In the genomic region with DNA sequence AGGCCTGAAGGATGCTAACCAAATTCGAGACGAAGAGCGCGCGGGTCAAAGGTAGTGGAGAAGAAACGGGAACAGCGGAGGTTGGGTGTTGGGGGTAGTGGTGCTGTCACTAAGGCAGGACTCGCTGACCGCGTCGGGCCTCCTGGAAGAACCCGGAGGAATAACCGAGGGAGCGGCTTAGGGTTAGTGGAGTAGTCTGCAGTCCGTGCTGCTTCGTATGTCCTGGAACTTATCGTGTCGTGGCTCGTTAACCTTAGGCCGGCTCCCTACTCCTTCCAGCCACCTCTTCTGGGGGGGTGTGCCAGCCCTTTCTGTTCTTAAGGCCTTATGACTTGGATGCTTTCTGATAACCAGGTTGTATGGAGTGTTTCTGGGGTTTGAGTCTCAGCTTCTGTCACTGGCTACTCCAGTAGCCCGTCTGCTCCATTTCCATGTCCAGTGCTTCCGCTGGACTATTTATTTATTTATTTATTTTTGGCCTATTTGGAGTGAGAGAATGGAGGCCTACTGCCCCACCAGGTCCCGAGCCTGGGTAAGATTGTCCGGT, we compare ENCODE assay signal across 8 mouse cellular contexts. TPM values are rescaled to one million over a fixed set of nuclear protein-coding genes. Genes with fewer than 3 reads are reported as not detected.
DNase-seq lines count a peak whose midpoint lies in the region; ATAC-seq lines count a peak whose summit lies in the region.

No protein-coding gene starts in this region.

- H3K4me1 ChIP-seq in kidney, embryonic 14.5 days (ENCODE audit: control insufficient read depth, insufficient read depth, low read length) = 0 out of 2 replicates have a peak, but pooled peaks cover 6% of the 10 kb centered on the region
- H3K4me1 ChIP-seq in brown adipose tissue, adult 24 weeks (ENCODE audit: control insufficient read depth, insufficient read depth, insufficient read length, low read length) = peaks cover 5% of the 10 kb centered on the region; the same call in 1 of the 2 replicates
- H3K4me1 ChIP-seq in hindbrain, embryonic 16.5 days (ENCODE audit: control insufficient read depth, insufficient read depth, low read depth, low read length) = peaks cover 18% of the 10 kb centered on the region
- peaks cover 31% of the 10 kb centered on the region for H3K4me1 ChIP-seq in midbrain, embryonic 15.5 days

- H3K36me3 ChIP-seq in kidney, embryonic 14.5 days (ENCODE audit: control insufficient read depth, insufficient read depth, low read length) = peaks cover 27% of the 10 kb centered on the region
- peaks cover 14% of the 10 kb centered on the region for H3K36me3 ChIP-seq in hindbrain, embryonic 16.5 days (ENCODE audit: control insufficient read depth, insufficient read depth, low read length)
- H3K36me3 ChIP-seq in midbrain, embryonic 15.5 days (replicated peaks) = 0 out of 2 replicates have a peak, but pooled peaks cover 18% of the 10 kb centered on the region

- ATAC-seq in kidney, embryonic 14.5 days (ENCODE audit: low FRiP score, low TSS enrichment) = peak; percentile 74
- peak; percentile 85 for ATAC-seq in hindbrain, embryonic 16.5 days
- peak; percentile 85 for ATAC-seq in midbrain, embryonic 15.5 days (replicated peaks)
- ATAC-seq in cerebellum, adult (ENCODE audit: insufficient number of reproducible peaks, low FRiP score, low TSS enrichment) = no peak; the same call in 1 of the 2 replicates

- H3K27ac ChIP-seq in kidney, embryonic 14.5 days (ENCODE audit: low read depth, low read length) = peak overlapping the region; percentile 73; the same call in 1 of the 2 replicates
- H3K27ac ChIP-seq in brown adipose tissue, adult 24 weeks (replicated peaks; ENCODE audit: low read depth, low read length) = peak overlapping the region; percentile 67
- H3K27ac ChIP-seq in hindbrain, embryonic 16.5 days (ENCODE audit: low read depth, low read length) = peak overlapping the region; percentile 93
- H3K27ac ChIP-seq in midbrain, embryonic 15.5 days = peak overlapping the region; percentile 84

- H3K27me3 ChIP-seq in kidney, embryonic 14.5 days (ENCODE audit: control insufficient read depth, insufficient read depth, low read length) = no peaks in the 10 kb centered on the region
- no peaks in the 10 kb centered on the region for H3K27me3 ChIP-seq in hindbrain, embryonic 16.5 days (replicated peaks; ENCODE audit: control insufficient read depth, insufficient read depth, low read length)
- no peaks in the 10 kb centered on the region for H3K27me3 ChIP-seq in midbrain, embryonic 15.5 days (replicated peaks)

- H3K4me2 ChIP-seq in kidney, embryonic 14.5 days (replicated peaks; ENCODE audit: low read depth, low read length) = peak overlapping the region; percentile 44
- peak overlapping the region; percentile 90 for H3K4me2 ChIP-seq in hindbrain, embryonic 16.5 days (ENCODE audit: low read length)
- peak overlapping the region; percentile 67 for H3K4me2 ChIP-seq in midbrain, embryonic 15.5 days

- H3K9me3 ChIP-seq in kidney, embryonic 14.5 days (ENCODE audit: control insufficient read depth, low read length) = no peaks in the 10 kb centered on the region
- no peaks in the 10 kb centered on the region for H3K9me3 ChIP-seq in hindbrain, embryonic 16.5 days (ENCODE audit: control insufficient read depth, low read length)
- H3K9me3 ChIP-seq in midbrain, embryonic 15.5 days = no peaks in the 10 kb centered on the region

- under 1% methylated on average over 23 of the region's 24 CpGs for WGBS in kidney, embryonic 14.5 days
- 3% methylated on average over 24 of the region's 24 CpGs for WGBS in hindbrain, embryonic 16.5 days
- WGBS in midbrain, embryonic 15.5 days = 1% methylated on average over 24 of the region's 24 CpGs

- H3K9ac ChIP-seq in kidney, embryonic 14.5 days (ENCODE audit: low read depth, low read length) = peak overlapping the region; percentile 86
- H3K9ac ChIP-seq in hindbrain, embryonic 16.5 days (ENCODE audit: low read depth, low read length) = peak overlapping the region; percentile 89
- H3K9ac ChIP-seq in midbrain, embryonic 15.5 days = peak overlapping the region; percentile 86

- peak overlapping the region; percentile 91 for H3K4me3 ChIP-seq in kidney, embryonic 14.5 days (ENCODE audit: low read length)
- peak overlapping the region; percentile 88 for H3K4me3 ChIP-seq in brown adipose tissue, adult 24 weeks (ENCODE audit: insufficient read depth, low read depth, low read length)
- peak overlapping the region; percentile 92 for H3K4me3 ChIP-seq in hindbrain, embryonic 16.5 days (ENCODE audit: low read length)
- peak overlapping the region; percentile 81 for H3K4me3 ChIP-seq in midbrain, embryonic 15.5 days

- DNase-seq in kidney, postnatal 36 days = no peak
- DNase-seq in cerebellum, postnatal 14 days = no peak
- DNase-seq in gastrocnemius, adult 8-10 months (ENCODE audit: low spot score in 2 of 2) = no peak

RNA-seq across cellular contexts. Expression of gene Ncstn, which starts 0.4 kb away (rescaled TPM):
- 66.5 and 136 TPM in 2 replicates for polyA plus RNA-seq in kidney, embryonic 14.5 days (2014; fragmentation: Nextera tagmentation; extraction: Ambion mirVana)
- 25.1 and 29.6 TPM in 2 replicates for polyA plus RNA-seq in brown adipose tissue, adult 24 weeks (2012; ENCODE audit: insufficient read depth, insufficient read length, missing spikeins)
- 110 and 121 TPM in 2 replicates for polyA plus RNA-seq in hindbrain, embryonic 16.5 days (2015; fragmentation: Nextera tagmentation; extraction: Ambion mirVana)
- polyA plus RNA-seq in midbrain, embryonic 15.5 days (2015; fragmentation: Nextera tagmentation; extraction: Ambion mirVana) = 116 and 122 TPM in 2 replicates
- 10 to 100 TPM; 23.6 to 28.9 (median 24.8) TPM for total RNA-seq in gastrocnemius, adult 8-10 months (2022)

RNA-seq across cellular contexts. Expression of gene Copa, which starts 0.6 kb away (rescaled TPM):
- polyA plus RNA-seq in kidney, embryonic 14.5 days (2014; fragmentation: Nextera tagmentation; extraction: Ambion mirVana) = 78.1 and 194 TPM in 2 replicates
- polyA plus RNA-seq in brown adipose tissue, adult 24 weeks (2012; ENCODE audit: insufficient read depth, insufficient read length, missing spikeins) = 73.4 and 75.2 TPM in 2 replicates
- polyA plus RNA-seq in hindbrain, embryonic 16.5 days (2015; fragmentation: Nextera tagmentation; extraction: Ambion mirVana) = 181 and 214 TPM in 2 replicates
- polyA plus RNA-seq in midbrain, embryonic 15.5 days (2015; fragmentation: Nextera tagmentation; extraction: Ambion mirVana) = 199 and 209 TPM in 2 replicates
- 100 to 1,000 TPM in 1 of 4 experiments, 10 to 100 TPM in 3; 82.9 to 101 (median 85.3) TPM for total RNA-seq in gastrocnemius, adult 8-10 months (2022)

RNA-seq across cellular contexts. Expression of gene Nhlh1, which starts 25.6 kb away (rescaled TPM):
- not detected in 2 replicates for polyA plus RNA-seq in kidney, embryonic 14.5 days (2014; fragmentation: Nextera tagmentation; extraction: Ambion mirVana)
- polyA plus RNA-seq in brown adipose tissue, adult 24 weeks (2012; ENCODE audit: insufficient read depth, insufficient read length, missing spikeins) = not detected in 2 replicates
- 2.6 and 3.2 TPM in 2 replicates for polyA plus RNA-seq in hindbrain, embryonic 16.5 days (2015; fragmentation: Nextera tagmentation; extraction: Ambion mirVana)
- 2.0 and 2.5 TPM in 2 replicates for polyA plus RNA-seq in midbrain, embryonic 15.5 days (2015; fragmentation: Nextera tagmentation; extraction: Ambion mirVana)
- total RNA-seq in gastrocnemius, adult 8-10 months (2022) = not detected

RNA-seq across cellular contexts. Expression of gene Pex19, which starts 43.6 kb away (rescaled TPM):
- 95.1 and 138 TPM in 2 replicates for polyA plus RNA-seq in kidney, embryonic 14.5 days (2014; fragmentation: Nextera tagmentation; extraction: Ambion mirVana)
- 185 and 215 TPM in 2 replicates for polyA plus RNA-seq in brown adipose tissue, adult 24 weeks (2012; ENCODE audit: insufficient read depth, insufficient read length, missing spikeins)
- 169 and 173 TPM in 2 replicates for polyA plus RNA-seq in hindbrain, embryonic 16.5 days (2015; fragmentation: Nextera tagmentation; extraction: Ambion mirVana)
- 165 and 168 TPM in 2 replicates for polyA plus RNA-seq in midbrain, embryonic 15.5 days (2015; fragmentation: Nextera tagmentation; extraction: Ambion mirVana)
- total RNA-seq in gastrocnemius, adult 8-10 months (2022) = 10 to 100 TPM; 74.5 to 83.0 (median 76.6) TPM

RNA-seq across cellular contexts. Expression of gene Vangl2, which starts 54.7 kb away (rescaled TPM):
- polyA plus RNA-seq in kidney, embryonic 14.5 days (2014; fragmentation: Nextera tagmentation; extraction: Ambion mirVana) = 18.2 and 19.0 TPM in 2 replicates
- 0.58 TPM in 1 of 2 replicates, not detected in the other for polyA plus RNA-seq in brown adipose tissue, adult 24 weeks (2012; ENCODE audit: insufficient read depth, insufficient read length, missing spikeins)
- 39.9 and 50.1 TPM in 2 replicates for polyA plus RNA-seq in hindbrain, embryonic 16.5 days (2015; fragmentation: Nextera tagmentation; extraction: Ambion mirVana)
- polyA plus RNA-seq in midbrain, embryonic 15.5 days (2015; fragmentation: Nextera tagmentation; extraction: Ambion mirVana) = 48.0 and 49.6 TPM in 2 replicates
- 1 to 10 TPM in 1 of 4 experiments, under 1 TPM in 3; 0.75 to 1.4 (median 0.85) TPM for total RNA-seq in gastrocnemius, adult 8-10 months (2022)
